Mouse (Mus musculus): Measurements from ENCODE around the gene Lamtor2.

GRCm38 (mm10) chr3:88566116-88566515 lies 13.2 kb upstream of the Lamtor2 start:
- TF ChIP-seq CTCF (IDR thresholded peaks at IDR 0.05; ENCODE audit: borderline replicate concordance, extremely low read depth, insufficient read depth, insufficient read length) (no peak), POLR2A (IDR thresholded peaks at IDR 0.05; ENCODE audit: borderline replicate concordance, extremely low read depth, insufficient read depth, insufficient read length, poor library complexity, severe bottlenecking) (no peak)
